Mouse (Mus musculus) heart, embryonic 11.5 days (tissue): ENCODE results near the gene Dysf. TPM values are rescaled to one million over a fixed set of nuclear protein-coding genes. Genes with fewer than 3 reads are reported as not detected.

ENCODE experiments used
- ATAC-seq: fragments of 200-750 bp; cut with Nextera tagmentation; replicated peaks from 2 replicates; pipeline ENCODE4 v1.8.0; 2017; ENCODE audit warnings: moderate library complexity; ENCODE audit not compliant: insufficient number of reproducible peaks, low FRiP score, low TSS enrichment
- H3K27ac ChIP-seq: fragments of 300-500 bp; sonication (generic); 2 replicates; pipeline ENCODE4 v1.5.1; 2014; ENCODE audit warnings: mild to moderate bottlenecking, low read depth, low read length
- H3K27me3 ChIP-seq: fragments of 300-500 bp; sonication (generic); 2 replicates; pipeline ENCODE4 v1.6.1; 2014; ENCODE audit warnings: mild to moderate bottlenecking, low read length, mixed read lengths; ENCODE audit not compliant: control insufficient read depth, insufficient read depth
- H3K36me3 ChIP-seq: fragments of 300-500 bp; sonication (generic); 2 replicates; pipeline ENCODE4 v1.6.1; 2014; ENCODE audit warnings: mild to moderate bottlenecking, low read length, moderate library complexity, mixed read lengths; ENCODE audit not compliant: control insufficient read depth, insufficient read depth
- H3K4me1 ChIP-seq: fragments of 300-500 bp; sonication (generic); 2 replicates; pipeline ENCODE4 v1.6.1; 2014; ENCODE audit warnings: low read length; ENCODE audit not compliant: control insufficient read depth, insufficient read depth
- H3K4me2 ChIP-seq: fragments of 300-500 bp; sonication (generic); 2 replicates; pipeline ENCODE4 v1.6.1; 2014; ENCODE audit warnings: mild to moderate bottlenecking, moderate library complexity
- H3K4me3 ChIP-seq: fragments of 300-500 bp; sonication (generic); 2 replicates; pipeline ENCODE4 v1.5.1; 2014; ENCODE audit warnings: low read depth, low read length
- H3K9ac ChIP-seq: fragments of 300-500 bp; sonication (generic); 2 replicates; pipeline ENCODE4 v1.6.1; 2014; ENCODE audit warnings: mild to moderate bottlenecking, low read depth, low read length, moderate library complexity
- H3K9me3 ChIP-seq: fragments of 300-500 bp; sonication (generic); replicated peaks from 2 replicates; pipeline ENCODE4 v1.6.1; 2016; ENCODE audit warnings: low read length; ENCODE audit not compliant: control insufficient read depth
- WGBS: fragments of 180-500 bp; shearing (Covaris S2); extraction: QIAGEN DNeasy Blood & Tissue Kit; methylation state at CpG from one replicate; pipeline ENCODE4 v1.1.7; 2014; ENCODE audit not compliant: insufficient replicate concordance; 5-methylcytosine and 5-hydroxymethylcytosine counted together
- polyA plus RNA-seq: library from polyadenylated mRNA; unstranded; fragments of >200 nt; fragmentation: Nextera tagmentation; extraction: Ambion mirVana; gene quantifications from 2 replicates; pipeline ENCODE4 v1.2.1, GENCODE M21; 2014

Dysf gene
- 11.6 and 16.2 TPM in 2 replicates for polyA plus RNA-seq

DNA sequence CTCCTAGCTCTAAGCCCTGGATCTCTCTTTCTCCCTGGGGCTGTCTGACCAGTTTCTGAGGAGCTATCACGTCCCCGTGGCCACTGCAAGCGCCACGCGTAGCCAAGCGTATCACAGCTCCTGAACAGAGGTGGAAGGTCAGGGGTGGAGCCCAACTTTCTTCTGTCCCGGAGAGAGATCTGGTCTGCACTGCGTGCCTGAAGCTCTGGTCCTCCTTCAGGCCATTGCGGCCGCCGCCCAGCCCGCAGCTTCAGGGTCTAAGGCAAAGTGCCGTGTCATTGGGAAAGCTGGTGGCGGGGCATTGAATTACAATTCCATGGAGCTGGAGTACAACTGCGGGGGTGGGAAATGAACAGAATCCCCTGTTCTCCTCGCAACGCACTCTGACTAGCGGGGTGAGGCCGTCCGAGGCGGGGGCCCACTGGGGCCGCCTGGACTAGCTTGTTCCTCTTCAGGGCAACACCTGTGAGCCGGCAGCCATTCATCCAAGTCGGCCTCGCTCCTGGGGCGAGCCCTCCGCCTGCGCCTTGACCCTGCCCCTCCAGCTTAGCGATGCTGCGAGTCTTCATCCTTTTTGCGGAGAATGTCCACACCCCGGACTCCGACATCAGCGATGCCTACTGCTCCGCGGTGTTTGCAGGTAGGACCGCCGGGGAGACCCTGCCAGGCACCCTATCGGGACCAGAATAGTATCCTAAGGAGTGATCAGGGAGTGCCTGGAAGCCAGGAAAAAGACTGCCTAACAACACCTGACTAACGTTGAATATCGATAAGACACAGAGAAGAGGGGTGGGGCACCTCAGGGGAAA is at the start of gene Dysf:
TSS of gene Dysf (plus strand) at position 228 of the 809 bp plus-strand sequence.
- peak within 1 kb of the TSS; percentile 94 for H3K27ac ChIP-seq
- H3K4me3 ChIP-seq, result peak within 1 kb of the TSS; percentile 56
- peak within 1 kb of the TSS; percentile 91 for H3K4me2 ChIP-seq
- under 1% methylated on average over 41 of the region's 41 CpGs for WGBS
- H3K4me1 ChIP-seq, result peaks cover 32% of the 10 kb centered on the region
- no peaks in the 10 kb centered on the region for H3K27me3 ChIP-seq
- ATAC-seq, result no peak
- H3K9me3 ChIP-seq, result no peaks in the 10 kb centered on the region
- H3K36me3 ChIP-seq, result no peaks in the 10 kb centered on the region
- H3K9ac ChIP-seq, result peak within 1 kb of the TSS; percentile 66

DNA sequence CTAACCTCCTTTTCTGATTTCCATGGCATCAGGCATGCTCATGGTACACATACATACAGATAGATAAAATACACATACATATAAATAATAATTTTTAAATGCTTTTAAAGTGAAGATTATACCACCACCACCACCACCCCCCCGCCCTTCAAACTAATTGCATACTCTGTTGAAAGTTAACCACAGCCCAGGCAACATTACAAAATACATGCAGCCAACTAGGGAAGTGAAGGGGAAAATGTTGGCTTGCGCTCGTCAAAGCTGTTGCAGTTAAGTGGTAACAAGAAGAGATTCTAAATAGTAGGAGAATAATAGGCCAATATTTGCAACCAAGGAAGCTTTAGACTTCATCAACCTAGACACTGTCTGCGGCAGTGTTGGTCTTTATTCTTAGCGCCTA is 20.7 kb upstream of the Dysf start:
- Histone ChIP-seq H3K36me3 (peaks cover 15% of the 10 kb centered on the region), H3K4me2 (no peak overlapping the region), H3K9ac (no peak overlapping the region), H3K4me3 (no peak overlapping the region), H3K27me3 (no peaks in the 10 kb centered on the region), H3K27ac (no peak overlapping the region), H3K9me3 (no peaks in the 10 kb centered on the region), H3K4me1 (0 out of 2 replicates have a peak, but pooled peaks cover 2% of the 10 kb centered on the region)
- no peak for ATAC-seq
- 94% methylated on average over 5 of the region's 5 CpGs for WGBS

DNA sequence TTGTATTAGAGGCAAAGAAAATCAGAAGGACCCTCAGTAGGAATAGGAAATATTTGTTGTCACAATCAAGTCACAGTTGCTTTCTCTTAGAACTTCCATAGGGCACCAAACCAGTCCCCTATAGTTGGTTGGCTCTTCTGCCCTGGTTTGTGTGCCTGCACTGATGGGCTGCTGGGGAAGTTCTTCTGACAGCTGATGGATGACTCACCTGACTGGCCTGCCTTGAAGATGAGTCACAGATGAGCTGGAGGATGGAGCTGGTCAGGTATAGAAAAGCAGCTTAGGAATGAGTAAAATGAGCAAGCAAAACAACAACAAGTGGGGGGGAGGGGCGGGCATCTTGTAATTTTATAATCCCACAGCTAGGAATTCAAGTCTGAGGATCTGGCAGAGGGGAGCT is 5.7 kb upstream of the Dysf start:
- 39% methylated on average over 1 of the region's 1 CpGs for WGBS

DNA sequence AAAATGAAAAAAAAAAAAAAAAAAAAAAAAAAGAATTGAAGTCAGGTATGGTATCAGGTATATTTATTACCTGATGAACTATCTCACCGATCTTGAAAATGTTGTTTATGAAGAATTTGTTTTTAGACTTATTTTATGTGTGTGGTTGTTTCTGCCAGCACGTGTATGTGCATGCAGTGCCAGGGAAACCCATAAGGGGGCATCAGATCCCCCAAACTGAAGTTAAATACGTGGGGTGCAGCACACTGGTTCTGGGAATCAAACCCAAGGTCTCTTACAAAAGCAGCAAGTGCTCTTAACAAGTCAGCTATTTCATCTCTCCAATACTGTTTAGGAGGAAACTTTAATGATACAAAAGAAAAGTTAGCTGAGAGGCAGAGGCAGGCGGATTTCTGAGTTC is 4.1 kb upstream of the Dysf start:
- Histone ChIP-seq H3K27me3 (no peaks in the 10 kb centered on the region), H3K4me3 (no peak overlapping the region), H3K9me3 (no peaks in the 10 kb centered on the region), H3K27ac (no peak overlapping the region), H3K36me3 (peaks cover 2% of the 10 kb centered on the region; the same call in 1 of the 2 replicates), H3K9ac (no peak overlapping the region), H3K4me2 (no peak overlapping the region), H3K4me1 (peaks cover 5% of the 10 kb centered on the region)
- no peak for ATAC-seq
- 80% methylated on average over 4 of the region's 4 CpGs for WGBS

More for the DNA sequence above, 5.7 kb upstream of the Dysf start:
- Histone ChIP-seq H3K4me2 (no peak overlapping the region), H3K9me3 (no peaks in the 10 kb centered on the region), H3K27me3 (no peaks in the 10 kb centered on the region), H3K27ac (no peak overlapping the region), H3K9ac (no peak overlapping the region), H3K4me3 (no peak overlapping the region), H3K4me1 (no peaks in the 10 kb centered on the region), H3K36me3 (peaks cover 9% of the 10 kb centered on the region)
- no peak for ATAC-seq

GRCm38 (mm10) chr6:84009172-84009872 is 932 bp downstream of the Dysf start:
- Histone ChIP-seq H3K27ac (peak overlapping the region; percentile 94), H3K4me1 (peaks cover 32% of the 10 kb centered on the region), H3K27me3 (no peaks in the 10 kb centered on the region), H3K9me3 (no peaks in the 10 kb centered on the region), H3K9ac (peak overlapping the region; percentile 66), H3K36me3 (no peaks in the 10 kb centered on the region), H3K4me3 (peak overlapping the region; percentile 56), H3K4me2 (peak overlapping the region; percentile 91)
- WGBS, result 12% methylated on average over 8 of the region's 8 CpGs
- ATAC-seq, result no peak

DNA sequence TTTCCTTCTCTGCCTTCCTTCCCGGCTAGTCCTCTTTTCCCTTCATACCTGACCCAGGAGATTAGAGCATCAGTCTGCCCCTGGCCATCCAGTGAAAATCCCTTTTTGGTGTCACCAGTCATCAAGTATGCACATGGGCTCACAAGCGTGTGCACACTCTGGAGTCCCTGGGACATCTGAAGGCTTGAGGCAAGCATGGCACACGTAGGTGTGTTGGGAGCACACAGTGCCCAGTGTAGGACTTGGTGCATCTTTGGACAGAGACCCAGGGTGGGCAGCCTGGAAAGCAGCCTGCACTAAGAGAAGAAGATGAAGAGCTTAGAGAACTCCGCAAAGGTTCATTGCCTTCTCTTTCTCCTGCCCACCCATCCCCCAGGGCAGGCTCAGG is 1.5 kb downstream of the Dysf start:
- Histone ChIP-seq H3K36me3 (no peaks in the 10 kb centered on the region), H3K9ac (peak overlapping the region; percentile 34; the same call in 1 of the 2 replicates), H3K4me2 (peak overlapping the region; percentile 91), H3K4me1 (peaks cover 32% of the 10 kb centered on the region), H3K27ac (peak overlapping the region; percentile 94), H3K4me3 (peak overlapping the region; percentile 56), H3K27me3 (no peaks in the 10 kb centered on the region), H3K9me3 (no peaks in the 10 kb centered on the region)
- 12% methylated on average over 4 of the region's 4 CpGs for WGBS
- 0 out of 2 replicates have a peak, but pooled peaks have one; percentile 43 for ATAC-seq

DNA sequence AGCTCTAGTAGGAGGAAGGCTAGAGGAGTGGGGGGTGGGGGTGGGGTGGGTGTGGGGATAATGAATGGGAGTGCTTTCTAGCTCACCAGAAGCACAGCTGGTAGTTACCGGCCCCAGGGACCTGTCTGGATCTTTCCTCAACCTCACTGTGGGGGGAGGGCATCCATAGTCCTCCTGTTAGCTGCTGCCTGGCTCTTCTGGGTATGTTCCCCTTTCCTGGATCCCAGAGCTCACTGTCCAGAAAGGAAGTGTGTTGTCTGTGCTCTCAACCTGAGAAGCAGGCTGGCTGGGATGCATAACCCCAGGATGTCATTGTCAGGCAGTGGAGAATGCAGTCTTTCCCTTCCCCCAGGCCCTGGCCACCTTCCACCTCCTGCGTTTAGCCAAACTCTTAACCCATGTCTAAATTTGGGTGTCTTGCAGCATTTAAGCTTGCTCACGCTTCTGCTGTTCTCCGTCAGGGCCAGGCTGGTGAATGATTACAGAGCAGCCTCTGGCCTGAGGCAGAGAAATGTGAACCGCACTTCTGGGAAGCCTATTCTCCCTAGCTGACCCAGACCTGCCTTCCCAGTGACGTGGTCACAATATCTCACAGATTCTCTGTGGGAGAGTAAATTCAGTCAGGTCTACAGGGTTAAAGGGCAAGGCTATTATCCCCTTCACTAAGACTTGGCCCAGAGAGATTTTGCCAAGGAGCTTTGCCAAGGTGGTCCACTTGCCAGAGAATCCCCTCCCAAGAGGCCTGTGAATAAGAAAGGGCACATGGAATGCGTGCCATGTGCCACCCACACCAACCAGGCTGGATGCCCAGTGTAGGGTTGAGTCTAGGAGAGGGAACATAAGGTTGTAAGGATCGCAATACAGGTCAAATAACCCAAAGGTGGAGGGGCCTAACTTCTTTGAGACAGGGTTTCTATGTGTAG is 2.2 kb downstream of the Dysf start:
- no peak; the same call in 1 of the 2 replicates for ATAC-seq
- H3K36me3 ChIP-seq, result no peaks in the 10 kb centered on the region

More for the DNA sequence above, 2.2 kb downstream of the Dysf start:
- Histone ChIP-seq H3K9ac (peak overlapping the region; percentile 34; the same call in 1 of the 2 replicates), H3K9me3 (no peaks in the 10 kb centered on the region), H3K27me3 (no peaks in the 10 kb centered on the region), H3K4me2 (peak overlapping the region; percentile 91), H3K4me3 (peak overlapping the region; percentile 56), H3K4me1 (peaks cover 35% of the 10 kb centered on the region), H3K27ac (peak overlapping the region; percentile 94)
- WGBS, result 34% methylated on average over 8 of the region's 8 CpGs
